Mouse (Mus musculus): ENCODE measurements around the gene Rasal3. TPM values are rescaled to one million over a fixed set of nuclear protein-coding genes. Genes with fewer than 3 reads are reported as not detected.

The Rasal3 gene
- polyA plus RNA-seq, 1 experiment from 2014 or later, result 3.6 TPM

GRCm38 (mm10) chr17:32424034-32424433 is 20.7 kb upstream of the Rasal3 start, which contains the start of gene Pglyrp2:
Gene Pglyrp2, minus strand, starts transcription at chr17:32424167.
- no peaks in the 10 kb centered on the region for H3K36me3 ChIP-seq
- no peaks in the 10 kb centered on the region for H3K27me3 ChIP-seq
- no peak within 1 kb of the TSS for H3K9ac ChIP-seq
- H3K4me3 ChIP-seq (replicated peaks), result no peak within 1 kb of the TSS
- no peak for ATAC-seq (ENCODE audit: low read depth)
- 18% methylated on average over 2 of the region's 2 CpGs for WGBS (ENCODE audit: insufficient replicate concordance)
- no peak within 1 kb of the TSS for H3K4me2 ChIP-seq
- no peaks in the 10 kb centered on the region for H3K9me3 ChIP-seq (replicated peaks)
- no peak for DNase-seq
- H3K27ac ChIP-seq, result no peak within 1 kb of the TSS
- H3K4me1 ChIP-seq (replicated peaks), result peaks cover 10% of the 10 kb centered on the region

DNA sequence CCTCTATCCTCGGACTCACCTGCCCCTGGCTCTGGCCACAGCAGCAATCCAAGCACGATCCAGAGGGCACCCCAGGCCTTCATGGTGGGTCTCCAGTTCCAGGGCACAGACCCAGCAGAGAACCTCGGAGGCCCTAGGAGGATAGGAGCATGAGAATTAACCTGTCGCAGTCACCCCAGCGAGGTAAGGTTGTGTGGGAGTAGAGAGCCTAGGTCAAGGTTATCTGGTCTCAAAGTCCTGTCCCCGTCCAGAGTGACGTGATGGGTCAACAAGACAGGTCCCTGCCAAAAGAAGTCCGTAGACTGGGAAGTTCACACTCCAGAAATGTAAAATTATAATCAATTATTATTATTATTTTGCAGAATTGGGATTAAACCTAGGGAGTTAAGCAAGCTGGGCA is 17.4 kb upstream of the Rasal3 start:
- DNase-seq, result no peak

GRCm38 (mm10) chr17:32419989-32420388 is 16.6 kb upstream of the Rasal3 start:
- H3K9me3 ChIP-seq (replicated peaks), result no peaks in the 10 kb centered on the region
- H3K4me1 ChIP-seq (replicated peaks), result peaks cover 10% of the 10 kb centered on the region; the same call in 1 of the 2 replicates
- WGBS (ENCODE audit: insufficient replicate concordance), result 50% methylated on average over 2 of the region's 2 CpGs
- no peak overlapping the region for H3K4me2 ChIP-seq
- ATAC-seq (ENCODE audit: low read depth) (no peak), DNase-seq (no peak)
- H3K27me3 ChIP-seq, result 0 out of 2 replicates have a peak, but pooled peaks cover 3% of the 10 kb centered on the region
- no peak overlapping the region for H3K9ac ChIP-seq
- H3K36me3 ChIP-seq, result no peaks in the 10 kb centered on the region
- H3K4me3 ChIP-seq (replicated peaks), result no peak overlapping the region
- no peak overlapping the region for H3K27ac ChIP-seq

More for the DNA sequence above, 17.4 kb upstream of the Rasal3 start:
- Histone ChIP-seq H3K4me1 (replicated peaks) (peaks cover 10% of the 10 kb centered on the region; the same call in 1 of the 2 replicates), H3K4me2 (0 out of 2 replicates have a peak overlapping the region, but pooled peaks have one; percentile 6), H3K36me3 (no peaks in the 10 kb centered on the region), H3K9me3 (replicated peaks) (no peaks in the 10 kb centered on the region), H3K4me3 (replicated peaks) (no peak overlapping the region), H3K9ac (no peak overlapping the region), H3K27me3 (0 out of 2 replicates have a peak, but pooled peaks cover under 1% of the 10 kb centered on the region), H3K27ac (no peak overlapping the region)
- WGBS (ENCODE audit: insufficient replicate concordance), result 69% methylated on average over 8 of the region's 8 CpGs
- ATAC-seq (ENCODE audit: low read depth), result 0 out of 2 replicates have a peak, but pooled peaks have one; percentile 26

DNA sequence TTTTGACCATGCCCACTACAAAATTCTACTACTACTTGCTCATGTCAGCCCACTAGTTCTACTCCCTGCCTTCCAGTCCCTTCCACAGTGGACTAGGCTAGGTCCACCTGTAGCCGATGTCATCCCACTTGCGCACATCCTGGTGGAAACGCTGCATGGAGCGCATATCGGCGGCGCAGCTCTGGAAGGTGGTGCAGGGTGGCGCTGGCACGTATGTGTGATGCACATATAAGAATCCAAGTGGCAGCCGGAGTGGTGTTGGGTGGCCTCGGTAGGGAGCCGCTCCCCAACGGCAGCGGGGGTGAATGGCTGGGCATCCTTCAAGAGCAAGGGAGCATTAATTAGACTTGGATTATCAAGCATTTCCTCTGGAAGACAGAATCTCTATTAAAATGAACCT is 13.4 kb upstream of the Rasal3 start:
- Histone ChIP-seq H3K4me2 (no peak overlapping the region), H3K36me3 (no peaks in the 10 kb centered on the region), H3K27me3 (0 out of 2 replicates have a peak, but pooled peaks cover 3% of the 10 kb centered on the region), H3K27ac (no peak overlapping the region), H3K4me3 (replicated peaks) (no peak overlapping the region), H3K9me3 (replicated peaks) (no peaks in the 10 kb centered on the region), H3K9ac (no peak overlapping the region), H3K4me1 (replicated peaks) (0 out of 2 replicates have a peak, but pooled peaks cover 7% of the 10 kb centered on the region)
- WGBS (ENCODE audit: insufficient replicate concordance), result 90% methylated on average over 14 of the region's 14 CpGs
- ATAC-seq (ENCODE audit: low read depth), result no peak
- no peak for DNase-seq

DNA sequence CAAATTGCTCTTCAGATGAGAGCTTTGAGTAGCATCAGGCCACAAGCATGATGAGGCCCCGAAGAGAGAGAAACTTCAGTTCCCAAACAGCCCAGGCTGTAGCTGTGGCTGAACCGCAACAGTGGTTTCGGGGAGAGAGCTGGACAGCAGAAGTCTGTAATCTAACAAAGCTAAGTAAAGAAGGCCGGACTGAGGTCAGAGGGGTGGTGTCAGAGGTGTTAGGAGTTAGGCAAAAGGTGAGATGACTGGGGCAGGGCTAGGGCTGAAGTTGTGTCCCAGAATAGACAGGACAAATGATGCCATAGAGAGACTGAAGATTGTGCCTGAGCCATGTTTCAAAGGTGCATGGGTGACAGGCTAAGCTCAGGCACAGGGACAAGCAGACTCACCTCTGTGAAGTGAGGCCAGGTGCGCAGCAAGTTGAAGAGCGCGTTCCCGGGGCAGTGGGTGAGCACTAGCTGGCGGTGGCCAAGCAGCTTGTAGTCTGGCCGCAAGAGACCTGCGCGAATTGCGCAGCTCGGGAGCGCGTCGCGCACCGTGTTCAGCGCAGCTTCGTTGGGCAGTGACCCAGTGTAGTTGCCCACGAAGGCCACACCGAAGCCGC is 12.1 kb upstream of the Rasal3 start:
- H3K4me3 ChIP-seq (replicated peaks), result no peak overlapping the region
- H3K27me3 ChIP-seq, result 0 out of 2 replicates have a peak, but pooled peaks cover 3% of the 10 kb centered on the region
- ATAC-seq (ENCODE audit: low read depth), result no peak
- peak overlapping the region; percentile 21; the same call in 1 of the 2 replicates for H3K4me2 ChIP-seq
- WGBS (ENCODE audit: insufficient replicate concordance), result 61% methylated on average over 24 of the region's 24 CpGs
- H3K36me3 ChIP-seq, result no peaks in the 10 kb centered on the region
- 0 out of 2 replicates have a peak, but pooled peaks cover 4% of the 10 kb centered on the region for H3K4me1 ChIP-seq (replicated peaks)
- no peaks in the 10 kb centered on the region for H3K9me3 ChIP-seq (replicated peaks)
- H3K27ac ChIP-seq, result no peak overlapping the region
- DNase-seq, result no peak
- no peak overlapping the region for H3K9ac ChIP-seq

GRCm38 (mm10) chr17:32411898-32412297 is 8.5 kb upstream of the Rasal3 start:
- Histone ChIP-seq H3K27me3 (0 out of 2 replicates have a peak, but pooled peaks cover 3% of the 10 kb centered on the region), H3K4me1 (replicated peaks) (no peaks in the 10 kb centered on the region), H3K27ac (no peak overlapping the region), H3K4me3 (replicated peaks) (no peak overlapping the region), H3K9me3 (replicated peaks) (no peaks in the 10 kb centered on the region), H3K9ac (no peak overlapping the region), H3K4me2 (no peak overlapping the region), H3K36me3 (no peaks in the 10 kb centered on the region)
- DNase-seq (no peak), ATAC-seq (ENCODE audit: low read depth) (no peak)
- 69% methylated on average over 6 of the region's 6 CpGs for WGBS (ENCODE audit: insufficient replicate concordance)

DNA sequence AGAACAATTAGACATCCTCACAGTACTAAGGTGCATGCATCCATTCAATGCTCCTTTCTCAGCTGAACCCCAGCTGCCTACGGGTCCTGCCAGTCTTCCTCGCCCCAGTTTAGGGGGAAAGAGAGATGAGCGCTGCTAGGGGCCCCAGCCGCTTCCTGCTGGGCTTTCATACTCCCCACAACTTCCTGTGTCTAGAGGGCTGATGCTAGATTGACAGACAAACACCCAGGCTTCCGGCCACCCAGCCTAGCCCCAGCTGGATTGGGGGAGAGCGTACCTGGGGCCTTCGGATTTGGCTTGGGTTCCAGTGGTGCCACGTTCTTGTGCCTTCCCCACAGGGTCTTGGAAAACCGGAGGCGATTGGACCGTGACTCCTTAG is 615 bp downstream of the Rasal3 start:
- peaks cover 26% of the 10 kb centered on the region for H3K4me1 ChIP-seq (replicated peaks)
- peak overlapping the region; percentile 66 for H3K9ac ChIP-seq
- 29% methylated on average over 11 of the region's 11 CpGs for WGBS (ENCODE audit: insufficient replicate concordance)
- peak overlapping the region; percentile 59 for H3K4me3 ChIP-seq (replicated peaks)
- H3K27ac ChIP-seq, result no peak overlapping the region
- peak; percentile 36 for DNase-seq
- H3K4me2 ChIP-seq, result peak overlapping the region; percentile 71
- peak; percentile 81 for ATAC-seq (ENCODE audit: low read depth)
- H3K36me3 ChIP-seq, result no peaks in the 10 kb centered on the region
- no peaks in the 10 kb centered on the region for H3K9me3 ChIP-seq (replicated peaks)
- 0 out of 2 replicates have a peak, but pooled peaks cover 6% of the 10 kb centered on the region for H3K27me3 ChIP-seq

DNA sequence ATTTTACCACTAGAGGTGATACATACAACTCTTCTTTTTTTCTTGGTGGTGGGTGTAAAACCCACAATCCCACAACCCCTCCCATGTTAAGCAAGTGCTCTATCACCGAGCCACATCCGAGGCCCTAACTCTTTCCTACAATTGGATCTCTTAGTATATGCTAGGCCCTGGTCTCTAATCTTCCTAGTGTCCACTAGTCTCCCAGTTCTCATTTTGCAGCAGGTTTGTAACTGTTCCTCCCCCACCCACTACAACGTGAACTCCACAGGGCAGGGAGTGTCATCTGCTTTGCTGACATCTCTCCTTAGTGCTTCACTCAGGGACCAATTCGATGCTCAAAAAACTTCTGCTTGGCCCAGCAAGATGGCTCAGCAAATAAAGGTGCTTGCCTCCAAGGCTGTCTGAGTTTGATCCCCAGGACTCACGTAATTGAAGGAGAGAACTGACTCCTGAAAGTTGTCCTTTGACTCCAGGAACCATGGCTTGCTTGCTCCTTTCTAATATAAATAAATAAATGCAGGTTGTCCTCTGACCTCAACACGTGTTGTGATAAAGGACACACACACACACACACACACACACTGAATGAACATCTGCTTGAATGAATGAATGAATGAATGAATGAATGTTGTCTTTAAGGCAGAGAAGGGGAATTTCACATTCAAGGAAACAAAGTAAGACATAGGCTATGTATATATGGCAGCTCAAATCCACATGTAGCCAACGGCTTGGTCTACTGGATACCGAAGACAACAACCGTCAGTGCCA is 1.2 kb downstream of the Rasal3 start:
- peaks cover 26% of the 10 kb centered on the region for H3K4me1 ChIP-seq (replicated peaks)
- DNase-seq (no peak), ATAC-seq (ENCODE audit: low read depth) (no peak; the same call in 1 of the 2 replicates)
- H3K4me3 ChIP-seq (replicated peaks), result peak overlapping the region; percentile 59
- H3K9me3 ChIP-seq (replicated peaks), result no peaks in the 10 kb centered on the region
- H3K27me3 ChIP-seq, result peaks cover 10% of the 10 kb centered on the region
- no peaks in the 10 kb centered on the region for H3K36me3 ChIP-seq
- 24% methylated on average over 9 of the region's 9 CpGs for WGBS (ENCODE audit: insufficient replicate concordance)
- H3K9ac ChIP-seq, result peak overlapping the region; percentile 66
- H3K27ac ChIP-seq, result no peak overlapping the region
- peak overlapping the region; percentile 71 for H3K4me2 ChIP-seq

DNA sequence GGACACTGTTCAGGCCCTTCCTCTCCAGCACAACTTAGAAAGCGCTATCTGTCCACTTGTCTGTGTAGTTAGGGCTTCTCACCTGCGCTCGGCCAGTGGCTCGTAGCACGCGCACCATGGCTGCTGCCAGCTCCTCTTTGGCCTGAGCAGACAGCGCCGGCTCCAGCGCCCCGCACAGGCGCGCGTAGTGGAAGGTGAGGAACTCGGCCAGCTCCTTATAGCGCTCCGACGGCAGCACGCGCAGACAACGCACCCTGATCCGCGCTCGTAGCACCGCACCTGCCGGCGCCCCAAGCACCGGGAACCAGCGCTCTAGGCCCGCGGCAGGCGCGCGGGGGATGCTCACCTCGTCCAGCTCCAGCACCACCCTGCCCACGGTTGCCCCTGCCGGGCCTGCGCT is 7.1 kb downstream of the Rasal3 start:
- peak overlapping the region; percentile 49 for H3K4me2 ChIP-seq
- H3K4me1 ChIP-seq (replicated peaks), result peaks cover 22% of the 10 kb centered on the region
- no peak for DNase-seq
- H3K9me3 ChIP-seq (replicated peaks), result no peaks in the 10 kb centered on the region
- no peaks in the 10 kb centered on the region for H3K36me3 ChIP-seq
- no peak for ATAC-seq (ENCODE audit: low read depth)
- H3K27ac ChIP-seq, result no peak overlapping the region
- H3K27me3 ChIP-seq, result peaks cover 46% of the 10 kb centered on the region
- no peak overlapping the region for H3K9ac ChIP-seq
- H3K4me3 ChIP-seq (replicated peaks), result peak overlapping the region; percentile 18
- 67% methylated on average over 37 of the region's 37 CpGs for WGBS (ENCODE audit: insufficient replicate concordance)

- Histone ChIP-seq H3K4me1 (replicated peaks) (peaks cover 29% of the 10 kb centered on the region), H3K4me2 (no peak overlapping the region), H3K9ac (no peak overlapping the region), H3K27ac (no peak overlapping the region), H3K27me3 (peaks cover 48% of the 10 kb centered on the region), H3K36me3 (no peaks in the 10 kb centered on the region), H3K9me3 (replicated peaks) (no peaks in the 10 kb centered on the region), H3K4me3 (replicated peaks) (no peak overlapping the region)
- WGBS (ENCODE audit: insufficient replicate concordance), result 74% methylated on average over 10 of the region's 10 CpGs
- no peak for ATAC-seq (ENCODE audit: low read depth)
- DNase-seq, result no peak
These were observed 9.4 kb downstream of the Rasal3 start for GRCm38 (mm10) chr17:32393944-32394343.

GRCm38 (mm10) chr17:32389101-32389659 is 14.2 kb downstream of the Rasal3 start, which contains the start of gene Wiz:
Gene Wiz, minus strand, starts transcription at chr17:32389439.
- H3K4me1 ChIP-seq (replicated peaks), result peaks cover 48% of the 10 kb centered on the region
- H3K4me2 ChIP-seq, result peak within 1 kb of the TSS; percentile 100
- H3K4me3 ChIP-seq (replicated peaks), result peak within 1 kb of the TSS; percentile 79
- peaks cover 19% of the 10 kb centered on the region for H3K27me3 ChIP-seq
- no peaks in the 10 kb centered on the region for H3K36me3 ChIP-seq
- peak within 1 kb of the TSS; percentile 81 for H3K9ac ChIP-seq
- H3K9me3 ChIP-seq (replicated peaks), result no peaks in the 10 kb centered on the region
- H3K27ac ChIP-seq, result peak within 1 kb of the TSS; percentile 81
- ATAC-seq (ENCODE audit: low read depth), result peak; percentile 83
- DNase-seq, result peak; percentile 85
- WGBS (ENCODE audit: insufficient replicate concordance), result under 1% methylated on average over 24 of the region's 44 CpGs

All from liver, embryonic 13.5 days (tissue).